Mouse (Mus musculus) brain, embryonic 14.5 days (tissue): ENCODE results near the gene Tpcn1.

Experiments
- CTCF ChIP-seq: fragments of 200-500 bp; IDR thresholded peaks from 2 replicates; pipeline ENCODE4 v1.5.1; 2012; ENCODE audit warnings: inconsistent platforms, mild to moderate bottlenecking, moderate library complexity, borderline replicate concordance; ENCODE audit not compliant: insufficient read depth, insufficient read length; ENCODE audit errors: extremely low read depth
- POLR2A ChIP-seq: fragments of 200-500 bp; IDR thresholded peaks from 2 replicates; pipeline ENCODE4 v1.6.1; 2012; ENCODE audit warnings: mild to moderate bottlenecking, inconsistent platforms, borderline replicate concordance; ENCODE audit not compliant: poor library complexity, insufficient read depth, insufficient read length, severe bottlenecking; ENCODE audit errors: extremely low read depth

- TF ChIP-seq POLR2A (no peak), CTCF (peak; percentile 32; the same call in 1 of the 2 replicates)
Measured at GRCm38 (mm10) chr5:120631892-120632291, 43.4 kb upstream of the Tpcn1 start.
